Mouse (Mus musculus): ENCODE measurements at regions not wholly inside any gene's neighbourhood (a gene's known extent, or its start where the extent isn't known, plus 50 kb on each side); places are given as distances from the start of the nearest gene placed in this dataset.

- TF ChIP-seq CTCF (IDR thresholded peaks at IDR 0.05; ENCODE audit: extremely low read depth, insufficient read depth, insufficient read length, insufficient replicate concordance), result no peak
- TF ChIP-seq POLR2A (IDR thresholded peaks at IDR 0.05; ENCODE audit: low read depth, low read length), result no peak
These were observed 54.0 kb downstream of the Foxi1 start for GRCm38 (mm10) chr11:34153749-34154525.

Data from spleen, adult 2 months (tissue).